Mouse (Mus musculus) heart, embryonic 13.5 days (tissue): Measurements from ENCODE around the gene Surf6. TPM values are rescaled to one million over a fixed set of nuclear protein-coding genes. Genes with fewer than 3 reads are reported as not detected.
"Not testable (repeated sequence)": the region's sequence is repeated elsewhere in the genome, so short reads cannot be mapped to it uniquely, and the experiment has no call there.

Experiments
- ATAC-seq: fragments of 200-750 bp; cut with Nextera tagmentation; 2 replicates; pipeline ENCODE4 v1.8.0; 2017; ENCODE audit warnings: moderate TSS enrichment; ENCODE audit not compliant: insufficient number of reproducible peaks, low FRiP score, low TSS enrichment; ENCODE audit errors: extremely low read depth
- H3K27ac ChIP-seq: fragments of 300-500 bp; sonication (generic); replicated peaks from 2 replicates; pipeline ENCODE4 v1.5.1; 2015; ENCODE audit warnings: moderate library complexity, mild to moderate bottlenecking, inconsistent platforms
- H3K27me3 ChIP-seq: fragments of 300-500 bp; sonication (generic); replicated peaks from 2 replicates; pipeline ENCODE4 v1.6.1; 2015; ENCODE audit warnings: mild to moderate bottlenecking, inconsistent platforms
- H3K36me3 ChIP-seq: fragments of 300-500 bp; sonication (generic); 2 replicates; pipeline ENCODE4 v1.6.1; 2015; ENCODE audit warnings: mild to moderate bottlenecking, inconsistent platforms
- H3K4me1 ChIP-seq: fragments of 300-500 bp; sonication (generic); 2 replicates; pipeline ENCODE4 v1.6.1; 2015; ENCODE audit warnings: inconsistent platforms
- H3K4me2 ChIP-seq: fragments of 300-500 bp; sonication (generic); 2 replicates; pipeline ENCODE4 v1.6.1; 2015; ENCODE audit warnings: inconsistent platforms, mild to moderate bottlenecking, moderate library complexity
- H3K4me3 ChIP-seq: fragments of 300-500 bp; sonication (generic); 2 replicates; pipeline ENCODE4 v1.5.1; 2015; ENCODE audit warnings: moderate library complexity, mild to moderate bottlenecking, inconsistent platforms
- H3K9ac ChIP-seq: fragments of 300-500 bp; sonication (generic); 2 replicates; pipeline ENCODE4 v1.6.1; 2015; ENCODE audit warnings: inconsistent platforms, mild to moderate bottlenecking, moderate library complexity
- H3K9me3 ChIP-seq: fragments of 300-500 bp; sonication (generic); 2 replicates; pipeline ENCODE4 v1.6.1; 2016; ENCODE audit warnings: inconsistent platforms
- whole genome bisulfite sequencing: fragments of 180-500 bp; shearing (Covaris S2); methylation state at CpG from one replicate; pipeline ENCODE4 v1.1.7; 2015; ENCODE audit warnings: mixed read lengths; 5-methylcytosine and 5-hydroxymethylcytosine counted together
- polyA plus RNA-seq: library from polyadenylated mRNA; unstranded; fragments of >200 nt; fragmentation: Nextera tagmentation; extraction: Ambion mirVana; gene quantifications from 2 replicates; pipeline ENCODE4 v1.2.1, GENCODE M21; 2015

The Surf6 gene
- polyA plus RNA-seq, 1 experiment from 2014 or later = 12.8 TPM

DNA sequence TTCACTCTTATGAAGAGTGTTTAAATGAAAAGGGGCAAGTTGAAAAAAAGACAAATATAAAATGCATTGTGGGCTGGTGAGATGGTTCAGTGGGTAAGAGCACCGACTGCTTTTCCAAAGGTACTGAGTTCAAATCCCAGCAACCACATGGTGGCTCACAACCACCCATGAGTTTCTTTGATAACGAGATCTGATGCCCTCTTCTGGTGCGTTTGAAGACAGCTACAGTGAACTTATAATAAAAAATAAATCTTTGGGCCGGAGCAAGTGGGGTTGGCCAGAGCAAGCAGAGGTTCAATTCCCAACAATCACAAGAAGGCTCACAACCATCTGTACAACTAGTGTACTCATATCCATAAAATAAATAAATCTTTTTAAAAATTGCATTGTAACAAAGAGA is 6.8 kb downstream of the Surf6 start:
- 85% methylated on average over 4 of the region's 4 CpGs for WGBS
- Histone ChIP-seq H3K27me3 (no peaks in the 10 kb centered on the region), H3K36me3 (peaks cover 94% of the 10 kb centered on the region), H3K9me3 (no peaks in the 10 kb centered on the region), H3K4me2 (no peak overlapping the region), H3K9ac (no peak overlapping the region), H3K4me3 (no peak overlapping the region), H3K4me1 (no peaks in the 10 kb centered on the region), H3K27ac (no peak overlapping the region)
- no peak for ATAC-seq

DNA sequence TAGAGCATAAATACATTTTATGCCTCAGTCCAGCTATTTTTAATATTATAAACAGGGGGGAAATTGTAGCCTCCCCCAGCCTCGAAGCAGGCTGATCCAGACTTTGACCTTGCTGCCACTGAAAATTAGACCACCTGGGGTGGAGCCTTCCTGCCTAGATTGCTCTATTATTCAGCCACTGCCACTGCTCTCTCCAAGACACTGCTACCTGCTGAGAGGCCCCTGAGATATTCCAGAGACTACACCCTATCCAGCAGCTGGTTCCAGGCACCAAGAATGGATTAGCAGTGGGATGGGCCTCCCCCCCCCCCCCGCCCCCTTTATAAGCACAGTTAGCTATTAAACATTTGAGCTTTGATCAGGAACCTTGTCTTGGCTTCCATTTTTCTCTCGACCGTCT is 16.5 kb downstream of the Surf6 start:
- H3K27ac ChIP-seq, ATAC-seq, H3K4me2 ChIP-seq, H3K9ac ChIP-seq, H3K4me3 ChIP-seq, H3K4me1 ChIP-seq, H3K27me3 ChIP-seq: not testable (repeated sequence)
- WGBS = 80% methylated on average over 4 of the region's 4 CpGs
- Histone ChIP-seq H3K36me3 (peaks cover 39% of the 10 kb centered on the region), H3K9me3 (peaks cover 15% of the 10 kb centered on the region)

DNA sequence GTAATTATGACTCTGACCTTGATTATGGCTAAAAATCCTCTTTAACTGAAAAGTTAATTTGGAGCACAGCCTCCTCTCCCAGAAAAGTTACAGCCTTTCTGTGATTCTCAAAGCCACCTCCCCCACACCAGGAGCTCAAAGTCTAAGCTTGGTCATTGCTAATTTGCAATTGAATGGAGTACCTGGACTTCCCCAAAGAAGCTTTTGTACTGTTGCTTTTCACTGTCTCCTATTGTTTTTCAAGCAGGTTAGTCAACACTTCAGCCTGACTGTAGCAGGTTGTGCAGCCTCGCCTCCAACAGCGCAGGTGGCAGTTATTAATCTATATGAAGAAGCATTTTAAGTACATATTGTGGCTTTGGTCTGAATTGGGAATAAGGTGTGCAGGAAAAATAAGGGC is 17.1 kb downstream of the Surf6 start:
- 87% methylated on average over 2 of the region's 2 CpGs for WGBS
- ATAC-seq = not testable (repeated sequence)

DNA sequence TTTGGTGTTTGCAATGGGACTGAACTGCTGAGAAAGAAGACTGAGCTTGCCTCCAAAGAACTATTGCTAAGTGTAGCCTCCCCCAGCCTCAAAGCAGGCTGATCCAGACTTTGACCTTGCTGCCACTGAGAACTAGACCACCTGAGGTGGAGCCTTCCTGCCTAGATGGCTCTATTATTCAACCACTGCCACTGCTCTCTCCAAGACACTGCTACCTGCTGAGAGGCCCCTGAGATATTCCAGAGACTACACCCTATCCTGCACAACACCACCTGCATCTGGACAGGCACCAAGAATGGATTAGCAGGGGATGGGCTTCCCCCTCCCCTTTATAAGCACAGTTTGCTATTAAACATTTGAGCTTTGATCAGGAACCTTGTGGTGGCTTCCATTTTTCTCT is 24.1 kb downstream of the Surf6 start:
- Histone ChIP-seq H3K4me3 (no peak overlapping the region), H3K9me3 (peaks cover 11% of the 10 kb centered on the region), H3K4me2 (no peak overlapping the region), H3K27me3 (no peaks in the 10 kb centered on the region), H3K27ac (no peak overlapping the region), H3K4me1 (no peaks in the 10 kb centered on the region), H3K36me3 (no peaks in the 10 kb centered on the region), H3K9ac (no peak overlapping the region)
- no peak for ATAC-seq

More for the DNA sequence above, 17.1 kb downstream of the Surf6 start:
- peaks cover 33% of the 10 kb centered on the region for H3K36me3 ChIP-seq
- not testable (repeated sequence) for H3K4me3 ChIP-seq, H3K4me2 ChIP-seq, H3K27ac ChIP-seq, H3K27me3 ChIP-seq, H3K9ac ChIP-seq, H3K4me1 ChIP-seq
- peaks cover 15% of the 10 kb centered on the region for H3K9me3 ChIP-seq

DNA sequence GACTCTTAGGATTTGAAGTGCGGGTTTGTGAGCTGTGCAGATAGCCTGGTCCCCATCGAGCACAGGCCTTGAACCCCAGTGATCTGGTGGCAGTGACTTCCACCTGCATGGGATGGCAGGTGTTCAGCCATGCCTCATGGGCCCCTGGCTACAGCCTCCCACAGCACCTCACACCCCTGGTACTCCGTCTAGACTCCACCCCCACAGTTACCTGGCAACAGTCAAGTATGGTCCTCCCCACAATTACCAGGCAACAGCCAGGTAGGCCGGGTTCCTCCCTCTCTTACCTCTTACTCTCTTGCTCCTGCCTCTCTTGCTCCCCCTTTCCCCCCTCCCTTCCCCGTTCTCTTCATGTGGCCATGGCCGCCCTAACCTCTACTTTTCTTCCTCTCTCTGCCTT is 32.0 kb downstream of the Surf6 start:
- 44% methylated on average over 6 of the region's 6 CpGs for WGBS
- Histone ChIP-seq H3K27me3 (peaks cover 26% of the 10 kb centered on the region), H3K9ac (no peak overlapping the region), H3K36me3 (no peaks in the 10 kb centered on the region), H3K9me3 (no peaks in the 10 kb centered on the region), H3K27ac (no peak overlapping the region), H3K4me2 (no peak overlapping the region), H3K4me1 (no peaks in the 10 kb centered on the region), H3K4me3 (no peak overlapping the region)
- ATAC-seq = no peak

DNA sequence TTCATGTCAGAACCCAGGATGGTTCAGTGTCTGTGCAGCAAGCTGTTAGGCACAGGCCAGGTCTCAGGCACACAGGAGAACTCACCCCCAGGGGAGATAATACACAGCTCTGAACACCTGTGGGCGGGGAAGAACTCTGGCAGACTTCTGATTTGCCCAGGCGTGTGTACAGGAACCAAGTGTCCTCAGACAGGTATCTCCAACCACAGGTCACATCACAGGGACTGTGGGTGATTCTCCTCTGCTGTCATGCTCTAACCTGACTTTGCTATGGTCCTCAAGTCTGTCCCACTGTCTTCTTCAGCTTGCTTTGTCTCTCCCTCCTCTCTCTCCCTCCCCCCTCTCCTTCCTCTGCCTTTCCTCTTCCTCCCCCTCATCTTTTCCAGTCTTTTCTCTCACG is 37.8 kb downstream of the Surf6 start, which contains the start of gene Abo:
Gene Abo, minus strand, starts transcription at position 101 of the 400 bp plus-strand sequence.
- H3K36me3 ChIP-seq = no peaks in the 10 kb centered on the region
- H3K9ac ChIP-seq = no peak within 1 kb of the TSS
- H3K4me3 ChIP-seq = no peak within 1 kb of the TSS
- no peaks in the 10 kb centered on the region for H3K9me3 ChIP-seq
- H3K27me3 ChIP-seq = peaks cover 12% of the 10 kb centered on the region
- H3K4me1 ChIP-seq = no peaks in the 10 kb centered on the region
- no peak within 1 kb of the TSS for H3K27ac ChIP-seq
- H3K4me2 ChIP-seq = no peak within 1 kb of the TSS
- ATAC-seq = no peak
- WGBS = 51% methylated on average over 3 of the region's 3 CpGs

DNA sequence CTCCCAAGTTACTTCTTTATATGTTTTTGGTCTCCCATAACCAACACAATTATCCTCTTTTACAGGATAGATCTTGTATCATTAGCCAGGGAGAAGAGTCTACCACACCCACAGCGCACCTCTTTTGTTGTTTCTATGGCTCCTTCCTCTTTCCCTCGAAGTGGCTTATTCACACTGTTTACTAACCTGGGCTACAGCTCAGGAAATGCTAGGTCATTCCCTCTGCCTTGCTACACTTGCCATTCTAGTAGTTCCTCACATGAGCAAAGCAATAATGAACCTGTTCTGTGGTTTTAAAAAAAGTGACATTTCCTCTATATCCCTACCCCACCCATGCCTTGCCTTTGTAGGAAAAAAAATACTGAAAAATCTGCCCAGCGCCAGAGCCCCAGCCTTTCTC is 39.8 kb downstream of the Surf6 start:
- no peak overlapping the region for H3K4me3 ChIP-seq
- no peaks in the 10 kb centered on the region for H3K4me1 ChIP-seq
- H3K4me2 ChIP-seq = no peak overlapping the region
- no peak for ATAC-seq
- H3K27ac ChIP-seq = no peak overlapping the region
- WGBS = 68% methylated on average over 3 of the region's 3 CpGs
- no peaks in the 10 kb centered on the region for H3K36me3 ChIP-seq
- no peak overlapping the region for H3K9ac ChIP-seq
- H3K9me3 ChIP-seq = no peaks in the 10 kb centered on the region
- H3K27me3 ChIP-seq = no peaks in the 10 kb centered on the region; the same call in 1 of the 2 replicates

DNA sequence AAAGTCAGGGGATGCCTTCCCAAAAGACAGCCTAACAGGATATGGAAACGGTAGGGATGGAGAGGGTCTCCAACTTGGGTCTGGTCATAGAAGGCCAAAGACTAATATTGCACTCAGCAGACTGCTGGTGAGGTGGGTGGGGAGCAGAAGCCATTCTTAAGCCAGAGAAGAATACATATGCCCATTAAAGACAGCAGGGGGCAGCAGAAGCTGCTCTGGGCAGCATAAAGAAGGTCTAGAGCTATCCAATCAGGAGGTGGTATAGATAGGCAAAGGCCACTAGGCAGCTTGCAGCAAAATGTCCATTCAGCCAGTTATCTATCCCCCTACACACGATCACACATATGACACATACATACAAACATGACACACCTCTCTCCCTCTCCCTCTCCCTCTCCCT is 55.0 kb downstream of the Surf6 start:
- H3K4me1 ChIP-seq = no peaks in the 10 kb centered on the region
- H3K4me3 ChIP-seq = no peak overlapping the region
- H3K36me3 ChIP-seq = no peaks in the 10 kb centered on the region
- H3K27me3 ChIP-seq = no peaks in the 10 kb centered on the region
- no peak overlapping the region for H3K4me2 ChIP-seq
- ATAC-seq = no peak
- no peak overlapping the region for H3K27ac ChIP-seq
- WGBS = 44% methylated on average over 2 of the region's 2 CpGs
- H3K9ac ChIP-seq = no peak overlapping the region
- 0 out of 2 replicates have a peak, but pooled peaks cover 3% of the 10 kb centered on the region for H3K9me3 ChIP-seq

Other genes with a start within 250 kb of the Surf6 start
- gene Lcn4, start 231.6 kb downstream of the Surf6 start, polyA plus RNA-seq = not detected in 2 replicates
- not detected in 2 replicates for gene Abo, start 37.9 kb downstream of the Surf6 start, polyA plus RNA-seq
- gene Med22, start 7.8 kb upstream of the Surf6 start, polyA plus RNA-seq = 37.8 and 41.2 TPM in 2 replicates
- gene Rpl7a, start 7.9 kb upstream of the Surf6 start, polyA plus RNA-seq = 364 and 394 TPM in 2 replicates
- 31.5 and 35.6 TPM in 2 replicates for gene Surf2, start 13.5 kb upstream of the Surf6 start, polyA plus RNA-seq
- 43.4 and 44.3 TPM in 2 replicates for gene Surf1, start 13.7 kb upstream of the Surf6 start, polyA plus RNA-seq
- 187 and 191 TPM in 2 replicates for gene Surf4, start 31.0 kb upstream of the Surf6 start, polyA plus RNA-seq
- gene Stkld1, start 31.2 kb upstream of the Surf6 start, polyA plus RNA-seq = 0.07 and 0.13 TPM in 2 replicates
- 26.3 and 27.6 TPM in 2 replicates for gene Rexo4, start 61.5 kb upstream of the Surf6 start, polyA plus RNA-seq
- gene Adamts13, start 70.5 kb upstream of the Surf6 start, polyA plus RNA-seq = 0.04 TPM in 2 replicates
- 35.9 and 43.2 TPM in 2 replicates for gene Cacfd1, start 107.0 kb upstream of the Surf6 start, polyA plus RNA-seq
- 0.18 TPM in 1 of 2 replicates, not detected in the other for gene Slc2a6, start 125.1 kb upstream of the Surf6 start, polyA plus RNA-seq
- gene Mymk, start 169.3 kb upstream of the Surf6 start, polyA plus RNA-seq = 0.41 and 1.2 TPM in 2 replicates
- gene Adamtsl2, start 176.5 kb upstream of the Surf6 start, polyA plus RNA-seq = 11.2 and 11.6 TPM in 2 replicates
- gene Fam163b, start 239.6 kb upstream of the Surf6 start, polyA plus RNA-seq = 0.24 and 0.53 TPM in 2 replicates